Mouse (Mus musculus) CH12.LX (cell line): ENCODE measurements around the gene Gm5460.

ENCODE experiments used
- POLR2A ChIP-seq: IDR thresholded peaks from 2 replicates; pipeline ENCODE4 v1.6.1; 2011; ENCODE audit warnings: low read depth, mild to moderate bottlenecking, improper control_type of control experiment, low read length
- SIN3A ChIP-seq: IDR thresholded peaks from 2 replicates; pipeline ENCODE4 v1.6.1; 2012; ENCODE audit warnings: low read length, improper control_type of control experiment, inconsistent platforms
- TCF12 ChIP-seq: IDR thresholded peaks from 2 replicates; pipeline ENCODE4 v1.6.1; 2014; ENCODE audit warnings: low read depth, mild to moderate bottlenecking, inconsistent platforms, low read length, improper control_type of control experiment
- UBTF ChIP-seq: IDR thresholded peaks from 2 replicates; pipeline ENCODE4 v1.6.1; 2012; ENCODE audit warnings: low read depth, mild to moderate bottlenecking, inconsistent platforms, low read length, improper control_type of control experiment, moderate library complexity
- USF2 ChIP-seq: conservative IDR thresholded peaks from 2 replicates; pipeline ENCODE4 v1.6.1; 2011; ENCODE audit warnings: low read depth, low read length, improper control_type of control experiment

- TF ChIP-seq TCF12 (no peak), USF2 (no peak), SIN3A (no peak), POLR2A (no peak), UBTF (no peak)
Measured at GRCm38 (mm10) chr14:33993051-33993450, 23.5 kb upstream of the Gm5460 start.
